Mouse (Mus musculus): ENCODE results near the gene Tshz2.

GRCm38 (mm10) chr2:170043290-170043689 lies 410.5 kb downstream of the Tshz2 start:
- no peak for TF ChIP-seq CTCF (IDR thresholded peaks at IDR 0.05; ENCODE audit: extremely low read depth, insufficient read depth, insufficient read length, insufficient replicate concordance)
- no peak for TF ChIP-seq POLR2A (IDR thresholded peaks at IDR 0.05; ENCODE audit: low read depth, low read length)

Data from spleen, adult 2 months (tissue).